Mouse (Mus musculus) heart, embryonic 13.5 days (tissue): Measurements from ENCODE around the gene Tmem200b. TPM values are rescaled to one million over a fixed set of nuclear protein-coding genes. Genes with fewer than 3 reads are reported as not detected.

ENCODE experiments used
- ATAC-seq: fragments of 200-750 bp; cut with Nextera tagmentation; 2 replicates; pipeline ENCODE4 v1.8.0; 2017; ENCODE audit warnings: moderate TSS enrichment; ENCODE audit not compliant: insufficient number of reproducible peaks, low FRiP score, low TSS enrichment; ENCODE audit errors: extremely low read depth
- H3K27ac ChIP-seq: fragments of 300-500 bp; sonication (generic); replicated peaks from 2 replicates; pipeline ENCODE4 v1.5.1; 2015; ENCODE audit warnings: moderate library complexity, mild to moderate bottlenecking, inconsistent platforms
- H3K27me3 ChIP-seq: fragments of 300-500 bp; sonication (generic); replicated peaks from 2 replicates; pipeline ENCODE4 v1.6.1; 2015; ENCODE audit warnings: mild to moderate bottlenecking, inconsistent platforms
- H3K36me3 ChIP-seq: fragments of 300-500 bp; sonication (generic); 2 replicates; pipeline ENCODE4 v1.6.1; 2015; ENCODE audit warnings: mild to moderate bottlenecking, inconsistent platforms
- H3K4me1 ChIP-seq: fragments of 300-500 bp; sonication (generic); 2 replicates; pipeline ENCODE4 v1.6.1; 2015; ENCODE audit warnings: inconsistent platforms
- H3K4me2 ChIP-seq: fragments of 300-500 bp; sonication (generic); 2 replicates; pipeline ENCODE4 v1.6.1; 2015; ENCODE audit warnings: inconsistent platforms, mild to moderate bottlenecking, moderate library complexity
- H3K4me3 ChIP-seq: fragments of 300-500 bp; sonication (generic); 2 replicates; pipeline ENCODE4 v1.5.1; 2015; ENCODE audit warnings: moderate library complexity, mild to moderate bottlenecking, inconsistent platforms
- H3K9ac ChIP-seq: fragments of 300-500 bp; sonication (generic); 2 replicates; pipeline ENCODE4 v1.6.1; 2015; ENCODE audit warnings: inconsistent platforms, mild to moderate bottlenecking, moderate library complexity
- H3K9me3 ChIP-seq: fragments of 300-500 bp; sonication (generic); 2 replicates; pipeline ENCODE4 v1.6.1; 2016; ENCODE audit warnings: inconsistent platforms
- WGBS: fragments of 180-500 bp; shearing (Covaris S2); methylation state at CpG from one replicate; pipeline ENCODE4 v1.1.7; 2015; ENCODE audit warnings: mixed read lengths; 5-methylcytosine and 5-hydroxymethylcytosine counted together
- polyA plus RNA-seq: library from polyadenylated mRNA; unstranded; fragments of >200 nt; fragmentation: Nextera tagmentation; extraction: Ambion mirVana; gene quantifications from 2 replicates; pipeline ENCODE4 v1.2.1, GENCODE M21; 2015

The Tmem200b gene
- 1.5 and 1.9 TPM in 2 replicates for polyA plus RNA-seq

DNA sequence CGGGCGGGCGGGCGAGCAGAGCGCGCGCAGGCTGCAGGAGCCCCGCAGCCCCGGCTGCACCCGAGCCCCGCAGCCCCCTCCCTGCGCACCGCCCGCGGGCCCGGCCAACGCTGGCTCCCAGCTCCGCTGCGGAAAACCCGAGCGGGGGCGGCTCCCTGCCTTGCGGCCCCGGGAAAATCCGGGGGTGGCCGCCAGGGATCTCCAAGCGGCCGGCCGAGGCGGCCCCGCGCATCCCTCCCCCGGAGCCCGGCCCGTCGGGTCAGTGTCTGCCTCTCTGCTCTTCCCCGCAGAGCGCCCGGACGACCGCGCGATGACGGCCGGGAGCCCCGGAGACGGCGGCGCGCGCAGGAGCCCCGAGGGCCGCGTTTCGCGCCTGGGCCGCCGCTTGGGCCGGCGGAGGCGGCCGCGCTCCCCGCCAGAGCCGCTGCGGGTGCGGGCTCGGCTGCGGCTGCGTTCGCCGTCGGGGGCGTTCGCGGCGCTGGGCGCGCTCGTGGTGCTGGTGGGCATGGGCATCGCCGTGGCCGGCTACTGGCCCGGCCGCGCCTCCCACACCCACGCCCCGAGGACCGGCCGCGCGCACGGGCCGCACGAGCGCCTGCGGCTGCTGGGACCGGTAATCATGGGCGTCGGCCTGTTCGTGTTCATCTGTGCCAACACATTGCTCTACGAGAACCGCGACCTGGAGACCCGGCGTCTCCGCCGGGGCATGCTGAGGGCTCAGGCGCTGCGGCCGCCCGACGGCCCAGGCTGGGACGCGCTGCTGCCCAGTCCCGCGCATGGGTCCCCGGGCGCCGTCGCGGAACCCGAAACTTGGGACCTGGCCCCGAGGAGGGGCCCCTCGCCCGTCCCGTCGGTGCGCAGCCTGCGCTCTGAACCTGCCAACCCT is at the start of gene Tmem200b:
TSS of gene Tmem200b (plus strand) at position 311 of the 886 bp plus-strand sequence.
- Histone ChIP-seq H3K9ac (peak within 1 kb of the TSS; percentile 89), H3K36me3 (peaks cover 41% of the 10 kb centered on the region), H3K4me1 (peaks cover 94% of the 10 kb centered on the region), H3K9me3 (no peaks in the 10 kb centered on the region), H3K27me3 (peaks cover 18% of the 10 kb centered on the region), H3K27ac (peak within 1 kb of the TSS; percentile 91), H3K4me2 (peak within 1 kb of the TSS; percentile 87), H3K4me3 (peak within 1 kb of the TSS; percentile 82)
- ATAC-seq, result no peak
- 1% methylated on average over 108 of the region's 130 CpGs for WGBS

- Histone ChIP-seq H3K9ac (peak overlapping the region; percentile 90), H3K4me2 (peak overlapping the region; percentile 98), H3K27me3 (no peaks in the 10 kb centered on the region), H3K9me3 (no peaks in the 10 kb centered on the region), H3K36me3 (peaks cover 8% of the 10 kb centered on the region; the same call in 1 of the 2 replicates), H3K27ac (peak overlapping the region; percentile 82), H3K4me1 (peaks cover 43% of the 10 kb centered on the region), H3K4me3 (peak overlapping the region; percentile 100)
- no peak for ATAC-seq
- WGBS, result 14% methylated on average over 11 of the region's 11 CpGs
Observed at GRCm38 (mm10) chr4:131872672-131873292, 48.8 kb upstream of the Tmem200b start.

DNA sequence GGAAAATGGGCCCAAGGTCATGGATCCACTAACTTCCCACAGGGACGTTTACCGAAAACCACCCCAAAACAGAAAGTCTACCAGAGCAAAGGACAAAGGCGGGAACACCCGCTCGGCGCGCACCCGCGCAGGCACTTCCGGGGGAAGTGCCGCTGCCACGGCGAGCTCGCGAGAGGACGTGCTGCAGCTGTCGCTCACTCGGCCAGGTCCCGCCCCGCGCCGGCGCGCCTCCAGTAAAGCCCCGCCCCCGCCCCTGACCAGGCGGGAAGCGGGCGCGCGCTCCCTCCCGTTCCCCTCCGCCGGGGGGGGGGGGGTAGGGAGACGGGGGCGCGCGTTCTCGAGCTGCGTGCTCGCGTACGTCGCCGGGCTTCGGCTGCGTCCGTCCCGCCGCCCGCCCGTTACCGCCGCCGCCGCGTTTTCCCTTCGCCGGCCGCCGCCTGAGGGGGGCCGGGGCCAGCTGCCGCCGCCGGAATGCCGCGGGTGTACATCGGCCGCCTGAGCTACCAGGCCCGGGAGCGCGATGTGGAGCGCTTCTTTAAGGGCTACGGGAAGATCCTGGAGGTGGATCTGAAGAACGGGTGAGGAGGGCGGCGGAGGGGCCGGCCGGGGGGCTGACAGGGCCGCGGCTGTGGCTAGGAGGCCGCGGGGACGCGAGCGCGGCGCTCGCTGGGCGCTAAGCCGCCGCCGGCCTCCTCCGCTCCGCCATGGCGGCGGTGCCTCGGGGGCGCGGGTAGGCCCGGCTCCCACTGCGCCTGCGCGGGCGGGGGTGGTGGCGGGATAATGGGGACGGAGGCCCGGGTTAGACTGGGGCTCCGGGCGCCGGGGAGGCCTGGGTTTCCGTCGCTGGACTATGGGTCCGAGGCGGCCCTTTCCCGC is 48.0 kb upstream of the Tmem200b start, which contains the start of gene Srsf4:
TSS of gene Srsf4 (plus strand) at position 325 of the 876 bp plus-strand sequence.
- H3K4me2 ChIP-seq, result peak within 1 kb of the TSS; percentile 98
- 1% methylated on average over 84 of the region's 116 CpGs for WGBS

GRCm38 (mm10) chr4:131874169-131874536 is 47.4 kb upstream of the Tmem200b start:
- no peaks in the 10 kb centered on the region for H3K9me3 ChIP-seq
- peak overlapping the region; percentile 100 for H3K27ac ChIP-seq
- no peaks in the 10 kb centered on the region for H3K36me3 ChIP-seq
- no peaks in the 10 kb centered on the region for H3K27me3 ChIP-seq
- ATAC-seq, result no peak
- peak overlapping the region; percentile 100 for H3K4me3 ChIP-seq
- peak overlapping the region; percentile 100 for H3K9ac ChIP-seq
- H3K4me1 ChIP-seq, result peaks cover 55% of the 10 kb centered on the region
- 0% methylated on average over 20 of the region's 20 CpGs for WGBS
- peak overlapping the region; percentile 98 for H3K4me2 ChIP-seq

More for the DNA sequence above, 48.0 kb upstream of the Tmem200b start, which contains the start of gene Srsf4:
- H3K36me3 ChIP-seq, result peaks cover under 1% of the 10 kb centered on the region; the same call in 1 of the 2 replicates
- ATAC-seq, result peak; percentile 96
- H3K27me3 ChIP-seq, result no peaks in the 10 kb centered on the region
- H3K4me3 ChIP-seq, result peak within 1 kb of the TSS; percentile 100
- H3K4me1 ChIP-seq, result peaks cover 50% of the 10 kb centered on the region
- no peaks in the 10 kb centered on the region for H3K9me3 ChIP-seq
- H3K27ac ChIP-seq, result peak within 1 kb of the TSS; percentile 100
- H3K9ac ChIP-seq, result peak within 1 kb of the TSS; percentile 100

GRCm38 (mm10) chr4:131874567-131874966 is 47.0 kb upstream of the Tmem200b start:
- Histone ChIP-seq H3K4me2 (peak overlapping the region; percentile 98), H3K27me3 (no peaks in the 10 kb centered on the region), H3K4me1 (peaks cover 57% of the 10 kb centered on the region), H3K9me3 (no peaks in the 10 kb centered on the region), H3K27ac (peak overlapping the region; percentile 100), H3K9ac (peak overlapping the region; percentile 100), H3K4me3 (peak overlapping the region; percentile 100), H3K36me3 (no peaks in the 10 kb centered on the region)
- WGBS, result 3% methylated on average over 11 of the region's 11 CpGs
- ATAC-seq, result no peak

DNA sequence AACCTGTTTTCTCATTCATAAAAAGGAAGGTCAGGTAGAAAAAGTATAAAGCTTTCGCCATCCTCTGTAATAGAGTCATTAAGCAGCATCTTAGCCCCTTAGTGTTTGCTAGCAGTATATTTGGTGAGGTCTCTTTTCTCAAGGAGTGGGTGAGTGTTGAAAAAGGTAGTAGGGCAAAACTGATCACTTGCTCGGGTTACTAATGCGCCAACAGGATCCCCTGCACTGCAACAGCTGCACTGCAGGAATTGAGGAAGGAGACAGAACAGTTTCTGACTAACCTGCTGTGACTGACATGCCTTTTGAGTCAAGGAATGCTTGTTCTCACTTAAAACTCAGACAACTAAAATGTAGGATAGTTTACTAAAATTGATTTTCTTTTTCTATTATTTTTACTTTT is 46.3 kb upstream of the Tmem200b start:
- H3K36me3 ChIP-seq, result no peaks in the 10 kb centered on the region
- no peak for ATAC-seq
- no peaks in the 10 kb centered on the region for H3K27me3 ChIP-seq
- H3K4me3 ChIP-seq, result peak overlapping the region; percentile 100
- H3K27ac ChIP-seq, result no peak overlapping the region
- H3K9me3 ChIP-seq, result no peaks in the 10 kb centered on the region
- peaks cover 59% of the 10 kb centered on the region for H3K4me1 ChIP-seq
- H3K9ac ChIP-seq, result peak overlapping the region; percentile 100
- WGBS, result 41% methylated on average over 3 of the region's 3 CpGs
- peak overlapping the region; percentile 98 for H3K4me2 ChIP-seq

DNA sequence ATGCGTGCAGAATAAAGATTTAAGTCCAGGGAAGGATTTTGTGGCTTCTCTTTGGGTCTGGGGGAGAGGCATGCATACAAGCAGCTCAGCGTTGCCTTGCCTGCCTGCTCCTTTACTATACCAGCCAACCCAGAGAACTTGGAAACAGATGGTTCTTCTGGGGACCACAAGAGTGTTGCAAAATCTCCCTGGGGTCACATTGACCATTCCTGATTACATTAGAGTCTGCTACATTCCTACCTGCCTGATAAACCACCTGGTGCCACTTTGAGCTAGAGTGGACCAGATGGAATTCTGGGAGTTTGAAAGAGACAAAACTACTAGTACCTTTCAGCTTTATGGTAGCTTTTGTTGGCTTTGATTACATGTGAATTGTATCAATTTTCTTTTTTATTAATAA is 44.7 kb upstream of the Tmem200b start:
- no peak overlapping the region for H3K27ac ChIP-seq
- no peaks in the 10 kb centered on the region for H3K9me3 ChIP-seq
- H3K4me3 ChIP-seq, result no peak overlapping the region
- H3K9ac ChIP-seq, result peak overlapping the region; percentile 65
- no peaks in the 10 kb centered on the region for H3K36me3 ChIP-seq
- no peaks in the 10 kb centered on the region for H3K27me3 ChIP-seq
- ATAC-seq, result no peak
- H3K4me2 ChIP-seq, result peak overlapping the region; percentile 98
- WGBS, result 64% methylated on average over 2 of the region's 2 CpGs
- peaks cover 73% of the 10 kb centered on the region for H3K4me1 ChIP-seq

GRCm38 (mm10) chr4:131879692-131880091 is 41.9 kb upstream of the Tmem200b start:
- Histone ChIP-seq H3K9me3 (no peaks in the 10 kb centered on the region), H3K4me2 (no peak overlapping the region), H3K4me3 (no peak overlapping the region), H3K4me1 (peaks cover 92% of the 10 kb centered on the region), H3K27ac (peak overlapping the region; percentile 4; the same call in 1 of the 2 replicates), H3K9ac (0 out of 2 replicates have a peak overlapping the region, but pooled peaks have one; percentile 25), H3K27me3 (no peaks in the 10 kb centered on the region), H3K36me3 (peaks cover 3% of the 10 kb centered on the region; the same call in 1 of the 2 replicates)
- ATAC-seq, result no peak
- 80% methylated on average over 1 of the region's 1 CpGs for WGBS

- Histone ChIP-seq H3K27ac (0 out of 2 replicates have a peak overlapping the region, but pooled peaks have one; percentile 5), H3K4me2 (no peak overlapping the region), H3K9me3 (no peaks in the 10 kb centered on the region), H3K4me1 (peaks cover 91% of the 10 kb centered on the region), H3K27me3 (no peaks in the 10 kb centered on the region), H3K36me3 (peaks cover 19% of the 10 kb centered on the region), H3K4me3 (no peak overlapping the region), H3K9ac (0 out of 2 replicates have a peak overlapping the region, but pooled peaks have one; percentile 26)
- ATAC-seq, result no peak
- 84% methylated on average over 7 of the region's 7 CpGs for WGBS
Observed at GRCm38 (mm10) chr4:131881306-131881705, 40.3 kb upstream of the Tmem200b start.

GRCm38 (mm10) chr4:131883571-131883970 is 38.0 kb upstream of the Tmem200b start:
- Histone ChIP-seq H3K4me3 (no peak overlapping the region), H3K4me2 (no peak overlapping the region), H3K9ac (0 out of 2 replicates have a peak overlapping the region, but pooled peaks have one; percentile 10), H3K27me3 (no peaks in the 10 kb centered on the region), H3K9me3 (no peaks in the 10 kb centered on the region), H3K4me1 (peaks cover 83% of the 10 kb centered on the region), H3K36me3 (peaks cover 34% of the 10 kb centered on the region), H3K27ac (no peak overlapping the region)
- ATAC-seq, result no peak
- WGBS, result 61% methylated on average over 6 of the region's 6 CpGs
